Mouse (Mus musculus): ENCODE measurements around the gene Slc35f4.
A peak's percentile ranks its signal among the peaks of the same experiment; 100 is the strongest.

DNA sequence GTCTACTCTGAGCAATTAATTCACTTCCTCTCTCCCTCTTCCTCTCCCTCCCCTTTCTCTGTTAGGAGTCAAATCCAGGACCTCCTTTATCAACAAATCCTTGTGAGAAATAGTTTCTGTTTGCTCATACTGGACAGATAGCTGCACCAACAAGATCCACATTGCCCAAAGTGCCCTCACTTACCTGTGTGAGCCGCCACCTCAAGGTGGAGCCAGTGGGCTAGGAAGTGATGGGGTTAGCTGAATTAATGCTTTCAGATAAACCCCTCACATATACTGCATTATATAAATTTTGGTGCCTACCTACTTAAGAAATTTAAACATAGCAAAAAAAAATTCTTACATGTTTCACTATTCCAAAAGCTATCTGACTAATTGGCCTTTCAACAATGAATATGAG is 133.4 kb downstream of the Slc35f4 start:
- TF ChIP-seq CTCF (IDR thresholded peaks at IDR 0.05; ENCODE audit: low read depth, low read length) (peak; percentile 71), EP300 (IDR thresholded peaks at IDR 0.05; ENCODE audit: insufficient read depth, low read depth, low read length) (no peak), POLR2A (IDR thresholded peaks at IDR 0.05; ENCODE audit: insufficient read depth, low read length) (no peak)

Data from ES-Bruce4 (cell line).